Mouse (Mus musculus) limb, embryonic 13.5 days (tissue): Measurements from ENCODE around the gene Hmcn2. TPM values are rescaled to one million over a fixed set of nuclear protein-coding genes. Genes with fewer than 3 reads are reported as not detected.
A peak's percentile ranks its signal among the peaks of the same experiment; 100 is the strongest.

ENCODE experiments used
- ATAC-seq: fragments of 200-750 bp; cut with Nextera tagmentation; 2 replicates; pipeline ENCODE4 v1.8.0; 2017; ENCODE audit warnings: low read depth, moderate number of reproducible peaks, moderate TSS enrichment; ENCODE audit not compliant: low FRiP score
- H3K27ac ChIP-seq: fragments of 300-500 bp; sonication (generic); 2 replicates; pipeline ENCODE4 v1.5.1; 2015; ENCODE audit warnings: inconsistent platforms, mild to moderate bottlenecking, moderate library complexity
- H3K27me3 ChIP-seq: fragments of 300-500 bp; sonication (generic); 2 replicates; pipeline ENCODE4 v1.6.1; 2015; ENCODE audit warnings: mild to moderate bottlenecking, inconsistent platforms
- H3K36me3 ChIP-seq: fragments of 300-500 bp; sonication (generic); 2 replicates; pipeline ENCODE4 v1.6.1; 2015; ENCODE audit warnings: inconsistent platforms, mild to moderate bottlenecking, moderate library complexity
- H3K4me1 ChIP-seq: fragments of 300-500 bp; sonication (generic); 2 replicates; pipeline ENCODE4 v1.6.1; 2015; ENCODE audit warnings: inconsistent platforms
- H3K4me2 ChIP-seq: fragments of 300-500 bp; sonication (generic); replicated peaks from 2 replicates; pipeline ENCODE4 v1.6.1; 2015; ENCODE audit warnings: inconsistent platforms, mild to moderate bottlenecking, moderate library complexity
- H3K4me3 ChIP-seq: fragments of 300-500 bp; sonication (generic); 2 replicates; pipeline ENCODE4 v1.5.1; 2015; ENCODE audit warnings: moderate library complexity, mild to moderate bottlenecking, inconsistent platforms
- H3K9ac ChIP-seq: fragments of 300-500 bp; sonication (generic); 2 replicates; pipeline ENCODE4 v1.6.1; 2015; ENCODE audit warnings: mild to moderate bottlenecking, inconsistent platforms
- H3K9me3 ChIP-seq: fragments of 300-500 bp; sonication (generic); 2 replicates; pipeline ENCODE4 v1.6.1; 2016; ENCODE audit warnings: inconsistent platforms
- WGBS: fragments of 180-500 bp; shearing (Covaris S2); methylation state at CpG from one replicate; pipeline ENCODE4 v1.1.7; 2015; 5-methylcytosine and 5-hydroxymethylcytosine counted together
- polyA plus RNA-seq: library from polyadenylated mRNA; unstranded; fragments of >200 nt; fragmentation: Nextera tagmentation; extraction: Ambion mirVana; gene quantifications from 2 replicates; pipeline ENCODE4 v1.2.1, GENCODE M21; 2015

The Hmcn2 gene
- polyA plus RNA-seq, result 0.03 and 0.06 TPM in 2 replicates

GRCm38 (mm10) chr2:31314007-31314465 lies at the start of gene Hmcn2:
Gene Hmcn2, plus strand, starts transcription at chr2:31314415.
- WGBS, result 2% methylated on average over 33 of the region's 33 CpGs
- no peak for ATAC-seq
- H3K9me3 ChIP-seq, result no peaks in the 10 kb centered on the region
- peak within 1 kb of the TSS; percentile 31 for H3K4me3 ChIP-seq
- 0 out of 2 replicates have a peak within 1 kb of the TSS, but pooled peaks have one; percentile 39 for H3K9ac ChIP-seq
- peaks cover 84% of the 10 kb centered on the region for H3K27me3 ChIP-seq
- H3K4me2 ChIP-seq, result peak within 1 kb of the TSS; percentile 59
- peaks cover 12% of the 10 kb centered on the region for H3K4me1 ChIP-seq
- no peak within 1 kb of the TSS for H3K27ac ChIP-seq
- H3K36me3 ChIP-seq, result no peaks in the 10 kb centered on the region

- peak overlapping the region; percentile 32; the same call in 1 of the 2 replicates for H3K9ac ChIP-seq
- no peak overlapping the region for H3K27ac ChIP-seq
- H3K4me2 ChIP-seq, result no peak overlapping the region
- H3K4me1 ChIP-seq, result peaks cover 62% of the 10 kb centered on the region
- H3K4me3 ChIP-seq, result no peak overlapping the region
- H3K36me3 ChIP-seq, result peaks cover 21% of the 10 kb centered on the region
- H3K9me3 ChIP-seq, result no peaks in the 10 kb centered on the region
- ATAC-seq, result no peak
- WGBS, result 52% methylated on average over 6 of the region's 6 CpGs
- no peaks in the 10 kb centered on the region for H3K27me3 ChIP-seq
Observed at GRCm38 (mm10) chr2:31267447-31267846, 46.8 kb upstream of the Hmcn2 start.

- Histone ChIP-seq H3K27me3 (no peaks in the 10 kb centered on the region), H3K4me2 (no peak overlapping the region), H3K4me1 (peaks cover 50% of the 10 kb centered on the region), H3K9ac (peak overlapping the region; percentile 31; the same call in 1 of the 2 replicates), H3K36me3 (peaks cover 21% of the 10 kb centered on the region), H3K27ac (no peak overlapping the region), H3K9me3 (no peaks in the 10 kb centered on the region), H3K4me3 (no peak overlapping the region)
- WGBS, result 40% methylated on average over 5 of the region's 5 CpGs
- no peak for ATAC-seq
Observed at GRCm38 (mm10) chr2:31268631-31269030, 45.6 kb upstream of the Hmcn2 start.

- Histone ChIP-seq H3K27ac (no peak overlapping the region), H3K9ac (0 out of 2 replicates have a peak overlapping the region, but pooled peaks have one; percentile 31), H3K27me3 (no peaks in the 10 kb centered on the region), H3K9me3 (no peaks in the 10 kb centered on the region), H3K4me1 (peaks cover 44% of the 10 kb centered on the region), H3K36me3 (peaks cover 21% of the 10 kb centered on the region), H3K4me2 (no peak overlapping the region), H3K4me3 (no peak overlapping the region)
- 88% methylated on average over 6 of the region's 6 CpGs for WGBS
- no peak for ATAC-seq
Observed at GRCm38 (mm10) chr2:31269188-31269587, 45.0 kb upstream of the Hmcn2 start.

GRCm38 (mm10) chr2:31269847-31270246 lies 44.4 kb upstream of the Hmcn2 start:
- Histone ChIP-seq H3K9me3 (no peaks in the 10 kb centered on the region), H3K4me3 (no peak overlapping the region), H3K4me1 (peaks cover 38% of the 10 kb centered on the region), H3K27ac (no peak overlapping the region), H3K27me3 (no peaks in the 10 kb centered on the region), H3K9ac (no peak overlapping the region), H3K36me3 (peaks cover 21% of the 10 kb centered on the region), H3K4me2 (no peak overlapping the region)
- 96% methylated on average over 10 of the region's 10 CpGs for WGBS
- no peak for ATAC-seq

- ATAC-seq, result no peak
- no peaks in the 10 kb centered on the region for H3K27me3 ChIP-seq
- H3K4me2 ChIP-seq, result no peak overlapping the region
- no peak overlapping the region for H3K9ac ChIP-seq
- no peak overlapping the region for H3K4me3 ChIP-seq
- no peaks in the 10 kb centered on the region for H3K9me3 ChIP-seq
- no peak overlapping the region for H3K27ac ChIP-seq
- H3K36me3 ChIP-seq, result peaks cover 25% of the 10 kb centered on the region
- WGBS, result 85% methylated on average over 8 of the region's 8 CpGs
- H3K4me1 ChIP-seq, result peaks cover 32% of the 10 kb centered on the region
Observed at GRCm38 (mm10) chr2:31270470-31270869, 43.7 kb upstream of the Hmcn2 start.

- Histone ChIP-seq H3K27me3 (no peaks in the 10 kb centered on the region), H3K4me2 (no peak overlapping the region), H3K27ac (no peak overlapping the region), H3K4me1 (peaks cover 26% of the 10 kb centered on the region), H3K9me3 (no peaks in the 10 kb centered on the region), H3K4me3 (no peak overlapping the region), H3K36me3 (peaks cover 31% of the 10 kb centered on the region), H3K9ac (no peak overlapping the region)
- 84% methylated on average over 1 of the region's 1 CpGs for WGBS
- no peak for ATAC-seq
Observed at GRCm38 (mm10) chr2:31271071-31271470, 43.1 kb upstream of the Hmcn2 start.

GRCm38 (mm10) chr2:31274993-31275392 lies 39.2 kb upstream of the Hmcn2 start:
- 91% methylated on average over 6 of the region's 6 CpGs for WGBS
- H3K4me2 ChIP-seq, result no peak overlapping the region
- no peak for ATAC-seq
- H3K27me3 ChIP-seq, result no peaks in the 10 kb centered on the region
- no peak overlapping the region for H3K4me3 ChIP-seq
- no peak overlapping the region for H3K9ac ChIP-seq
- no peaks in the 10 kb centered on the region for H3K4me1 ChIP-seq
- H3K27ac ChIP-seq, result no peak overlapping the region
- peaks cover 43% of the 10 kb centered on the region for H3K36me3 ChIP-seq
- no peaks in the 10 kb centered on the region for H3K9me3 ChIP-seq

GRCm38 (mm10) chr2:31277810-31278209 lies 36.4 kb upstream of the Hmcn2 start:
- H3K27me3 ChIP-seq, result no peaks in the 10 kb centered on the region
- no peak overlapping the region for H3K9ac ChIP-seq
- H3K27ac ChIP-seq, result no peak overlapping the region
- no peaks in the 10 kb centered on the region for H3K4me1 ChIP-seq
- no peaks in the 10 kb centered on the region for H3K9me3 ChIP-seq
- H3K36me3 ChIP-seq, result peaks cover 57% of the 10 kb centered on the region
- no peak overlapping the region for H3K4me2 ChIP-seq
- no peak for ATAC-seq
- H3K4me3 ChIP-seq, result no peak overlapping the region
- 78% methylated on average over 6 of the region's 6 CpGs for WGBS

GRCm38 (mm10) chr2:31278483-31278882 lies 35.7 kb upstream of the Hmcn2 start:
- Histone ChIP-seq H3K9ac (no peak overlapping the region), H3K9me3 (no peaks in the 10 kb centered on the region), H3K36me3 (peaks cover 64% of the 10 kb centered on the region), H3K4me3 (no peak overlapping the region), H3K4me1 (no peaks in the 10 kb centered on the region), H3K27ac (no peak overlapping the region), H3K4me2 (no peak overlapping the region), H3K27me3 (no peaks in the 10 kb centered on the region)
- ATAC-seq, result no peak
- 86% methylated on average over 5 of the region's 5 CpGs for WGBS

GRCm38 (mm10) chr2:31281138-31281537 lies 33.1 kb upstream of the Hmcn2 start:
- ATAC-seq, result no peak
- no peak overlapping the region for H3K4me3 ChIP-seq
- H3K27ac ChIP-seq, result no peak overlapping the region
- no peaks in the 10 kb centered on the region for H3K4me1 ChIP-seq
- no peak overlapping the region for H3K9ac ChIP-seq
- WGBS, result 86% methylated on average over 8 of the region's 8 CpGs
- no peaks in the 10 kb centered on the region for H3K27me3 ChIP-seq
- H3K36me3 ChIP-seq, result peaks cover 80% of the 10 kb centered on the region
- H3K9me3 ChIP-seq, result no peaks in the 10 kb centered on the region
- H3K4me2 ChIP-seq, result no peak overlapping the region

- Histone ChIP-seq H3K9me3 (no peaks in the 10 kb centered on the region), H3K9ac (no peak overlapping the region), H3K27ac (no peak overlapping the region), H3K27me3 (no peaks in the 10 kb centered on the region), H3K4me3 (no peak overlapping the region), H3K36me3 (peaks cover 82% of the 10 kb centered on the region), H3K4me2 (no peak overlapping the region), H3K4me1 (no peaks in the 10 kb centered on the region)
- WGBS, result 52% methylated on average over 7 of the region's 7 CpGs
- ATAC-seq, result no peak
Observed at GRCm38 (mm10) chr2:31282266-31282665, 31.9 kb upstream of the Hmcn2 start.

GRCm38 (mm10) chr2:31282880-31283279 lies 31.3 kb upstream of the Hmcn2 start:
- no peak overlapping the region for H3K4me3 ChIP-seq
- no peaks in the 10 kb centered on the region for H3K27me3 ChIP-seq
- H3K9ac ChIP-seq, result no peak overlapping the region
- ATAC-seq, result no peak
- WGBS, result 95% methylated on average over 12 of the region's 12 CpGs
- no peak overlapping the region for H3K4me2 ChIP-seq
- no peak overlapping the region for H3K27ac ChIP-seq
- H3K36me3 ChIP-seq, result peaks cover 83% of the 10 kb centered on the region
- no peaks in the 10 kb centered on the region for H3K9me3 ChIP-seq
- H3K4me1 ChIP-seq, result no peaks in the 10 kb centered on the region
